Mouse (Mus musculus) liver, embryonic 14.5 days (tissue): Measurements from ENCODE around the gene Kcnk7.

Source experiments
- CTCF ChIP-seq: IDR thresholded peaks from 2 replicates; pipeline ENCODE4 v1.5.1; 2016; ENCODE audit warnings: antibody characterized with exemption, low read depth, control low read depth
- EP300 ChIP-seq: IDR thresholded peaks from 2 replicates; pipeline ENCODE4 v1.6.1; 2016; ENCODE audit warnings: antibody characterized with exemption, low read depth

DNA sequence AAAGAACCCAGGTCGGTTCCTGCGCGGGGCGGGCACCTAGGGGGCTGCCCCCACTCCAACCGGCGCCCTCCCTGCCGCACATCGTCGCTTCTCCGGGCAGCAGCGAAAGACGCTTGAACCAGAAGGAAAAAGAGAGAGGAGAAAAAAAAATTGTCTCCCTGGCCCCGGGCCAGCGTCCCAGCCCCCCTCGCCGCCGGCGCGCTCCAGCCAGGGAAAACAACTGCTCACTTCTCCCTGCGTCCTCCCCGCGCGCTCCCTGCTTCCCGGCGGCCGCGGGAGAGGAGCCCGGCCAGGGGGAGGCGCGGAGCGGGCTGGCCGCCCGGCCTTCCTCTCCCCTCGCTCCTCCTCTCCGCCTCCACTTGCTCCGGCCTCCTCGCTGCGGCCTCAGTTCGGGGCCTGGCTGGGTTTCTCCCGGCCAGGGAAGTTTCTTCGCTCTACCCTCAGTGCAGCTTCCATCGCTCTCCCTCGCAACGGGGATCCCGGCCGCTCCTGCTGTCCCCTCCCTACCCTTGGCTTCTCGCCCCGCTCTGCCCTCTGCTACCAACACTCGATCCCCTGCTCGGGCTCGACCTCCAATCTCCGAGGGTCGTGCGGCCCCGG is 37.6 kb downstream of the Kcnk7 start:
- no peak for TF ChIP-seq CTCF
- TF ChIP-seq EP300: no peak
